Mouse (Mus musculus) embryonic stem cell, embryonic (primary cell): ENCODE results near the gene Tmem95.

Experiments
- CTCF ChIA-PET, 4 experiments: fragments of 300-600 bp in 2 of 4; fragments of 350-600 bp in 2 of 4; sonication (Branson Sonifier 250); formaldehyde crosslinking; loops; one replicate each; lab custom pipeline; 2022; ENCODE audit warnings: inconsistent platforms in 2 of 4; lab: Charles Lee
- POLR2A ChIA-PET, 4 experiments: fragments of 300-600 bp in 2 of 4; fragments of 350-600 bp in 2 of 4; sonication (Branson Sonifier 250); formaldehyde crosslinking; loops; one replicate each; lab custom pipeline; 2022; ENCODE audit warnings: antibody characterized with exemption in 4 of 4, inconsistent platforms in 1 of 4; lab: Charles Lee

Tmem95 gene

GRCm38 (mm10) chr11:69880506-69880852, 2.7 kb upstream of the Tmem95 start:
- POLR2A ChIA-PET = interaction anchor here in 3 of 4 experiments (0.5 to 7.2 kb wide), 36 partner anchors 10 to 300 kb away, joined by 3 to 61 read pairs (median 3); partner anchors contain the start of genes Eif5a (in 3 of the 3), Neurl4 (in 3 of the 3), 2810408A11Rik (in 2 of the 3) and Polr2a (in 2 of the 3)

GRCm38 (mm10) chr11:69879711-69880110, 1.9 kb upstream of the Tmem95 start:
- ChIA-PET POLR2A (interaction anchor here in 3 of 4 experiments (0.5 to 7.2 kb wide), 27 partner anchors 12 to 300 kb away, joined by 3 to 61 read pairs (median 4); partner anchors contain the start of genes Tmem102 (in 3 of the 3), Eif5a (in 2 of the 3), Polr2a (in 2 of the 3) and 2810408A11Rik (in 1 of the 3)), CTCF (interaction anchor here (0.8 to 4.0 kb wide), 27 partner anchors 7 to 150 kb away, joined by 3 to 51 read pairs (median 5); partner anchors contain the start of genes Acap1 (in 2 of the 4), Slc2a4 (in 2 of the 4), Eif5a (in 1 of the 4) and Tmem102 (in 1 of the 4))

More at GRCm38 (mm10) chr11:69880506-69880852, 2.7 kb upstream of the Tmem95 start:
- CTCF ChIA-PET = interaction anchor here (0.5 to 4.0 kb wide), 38 partner anchors 9 to 709 kb away, joined by 3 to 51 read pairs (median 4); partner anchors contain the start of genes Acap1 (in 2 of the 4), Slc2a4 (in 2 of the 4), 2810408A11Rik (in 1 of the 4) and Eif5a (in 1 of the 4)

GRCm38 (mm10) chr11:69878952-69879351, 1.1 kb upstream of the Tmem95 start:
- ChIA-PET POLR2A (interaction anchor here in 3 of 4 experiments (0.7 to 7.2 kb wide), 22 partner anchors 8 to 150 kb away, joined by 3 to 61 read pairs (median 6); partner anchors contain the start of genes 2810408A11Rik (in 3 of the 3), Neurl4 (in 3 of the 3), Nlgn2 (in 2 of the 3) and Tmem102 (in 2 of the 3)), CTCF (interaction anchor here (0.6 to 3.3 kb wide), 14 partner anchors 8 to 179 kb away, joined by 3 to 38 read pairs (median 8); partner anchors contain the start of genes Tmem102 (in 2 of the 4), Eif5a (in 1 of the 4) and Slc2a4 (in 1 of the 4))

GRCm38 (mm10) chr11:69878399-69878798, 581 bp upstream of the Tmem95 start:
- CTCF ChIA-PET = interaction anchor here (0.5 to 3.6 kb wide), 27 partner anchors 8 to 1954 kb away, joined by 3 to 38 read pairs (median 4); partner anchors contain the start of genes Tmem102 (in 2 of the 4), Eif5a (in 1 of the 4) and Slc2a4 (in 1 of the 4)
- POLR2A ChIA-PET = interaction anchor here in 3 of 4 experiments (0.6 to 7.2 kb wide), 37 partner anchors 8 to 781 kb away, joined by 3 to 61 read pairs (median 7); partner anchors contain the start of genes 2810408A11Rik (in 3 of the 3), Eif5a (in 3 of the 3), Neurl4 (in 3 of the 3) and Tmem102 (in 3 of the 3)

GRCm38 (mm10) chr11:69876867-69877266, 951 bp downstream of the Tmem95 start:
- CTCF ChIA-PET = interaction anchor here (0.5 to 3.6 kb wide), 71 partner anchors 9 to 866 kb away, joined by 3 to 38 read pairs (median 4); partner anchors contain the start of genes Tmem102 (in 4 of the 4), 2810408A11Rik (in 2 of the 4), Neurl4 (in 2 of the 4) and Tnk1 (in 2 of the 4)
- POLR2A ChIA-PET = interaction anchor here (0.6 to 7.2 kb wide), 84 partner anchors 8 to 551 kb away, joined by 3 to 61 read pairs (median 5); partner anchors contain the start of genes 2810408A11Rik (in 3 of the 4), Eif5a (in 3 of the 4), Neurl4 (in 3 of the 4) and Tmem102 (in 3 of the 4)

GRCm38 (mm10) chr11:69876186-69876585, 1.6 kb downstream of the Tmem95 start:
- CTCF ChIA-PET = interaction anchor here in 3 of 4 experiments (0.6 to 3.6 kb wide), 18 partner anchors 10 to 771 kb away, joined by 3 to 28 read pairs (median 5); partner anchors contain the start of genes Tmem102 (in 2 of the 3), Rnf167 (in 1 of the 3), Sat2 (in 1 of the 3) and Slc25a11 (in 1 of the 3)
- POLR2A ChIA-PET = interaction anchor here (0.6 to 4.1 kb wide), 17 partner anchors 10 to 628 kb away, joined by 3 to 30 read pairs (median 5); partner anchors contain the start of genes Tmem102 (in 2 of the 4), Acap1 (in 1 of the 4), Eif5a (in 1 of the 4) and Tnk1 (in 1 of the 4)

- CTCF ChIA-PET = interaction anchor here in 2 of 4 experiments (1.0 to 2.3 kb wide), 5 partner anchors 8 to 77 kb away, joined by 3 to 9 read pairs (median 4); partner anchors contain the start of genes Kctd11 (in 1 of the 2) and Slc2a4 (in 1 of the 2)
- POLR2A ChIA-PET = interaction anchor here in 3 of 4 experiments (0.5 to 2.0 kb wide), 12 partner anchors 8 to 268 kb away, joined by 3 to 7 read pairs (median 4); partner anchors contain the start of genes Nlgn2 (in 2 of the 3), Tmem256 (in 2 of the 3), Tnk1 (in 2 of the 3) and Polr2a (in 1 of the 3)
These were observed 5.4 kb downstream of the Tmem95 start for GRCm38 (mm10) chr11:69872451-69872850.

GRCm38 (mm10) chr11:69871822-69872221, 6.0 kb downstream of the Tmem95 start:
- POLR2A ChIA-PET = interaction anchor here in 2 of 4 experiments (0.7 to 2.0 kb wide), 7 partner anchors 13 to 290 kb away, joined by 3 to 7 read pairs (median 4); partner anchors contain the start of genes Nlgn2 (in 2 of the 2), Tmem256 (in 2 of the 2), Tmem102 (in 1 of the 2) and Tnk1 (in 1 of the 2)
- CTCF ChIA-PET = interaction anchor here in 2 of 4 experiments (0.6 to 2.3 kb wide), 6 partner anchors 9 to 77 kb away, joined by 3 to 9 read pairs (median 3); partner anchors contain the start of gene Kctd11 (in 1 of the 2)

GRCm38 (mm10) chr11:69870289-69871069, 7.3 kb downstream of the Tmem95 start:
- CTCF ChIA-PET = interaction anchor here in 1 of 4 experiments (2.3 kb wide), 1 partner anchor 10 kb away, joined by 9 read pairs; no protein-coding TSS in a partner anchor

GRCm38 (mm10) chr11:69867335-69867734, 10.5 kb downstream of the Tmem95 start:
- CTCF ChIA-PET = interaction anchor here in 3 of 4 experiments (0.5 to 1.9 kb wide), 4 partner anchors 10 to 470 kb away, joined by 3 to 6 read pairs (median 6); partner anchors contain the start of gene Tmem95 (in 1 of the 3)
- POLR2A ChIA-PET = interaction anchor here in 3 of 4 experiments (0.6 to 3.3 kb wide), 12 partner anchors 9 to 91 kb away, joined by 3 to 15 read pairs (median 4); partner anchors contain the start of genes Tmem256 (in 2 of the 3), Tnk1 (in 2 of the 3), Kctd11 (in 1 of the 3) and Nlgn2 (in 1 of the 3)

More at GRCm38 (mm10) chr11:69870289-69871069, 7.3 kb downstream of the Tmem95 start:
- POLR2A ChIA-PET = interaction anchor here in 1 of 4 experiments (2.0 kb wide), 1 partner anchor 65 kb away, joined by 5 read pairs; the partner anchor contains the start of gene Tmem102

GRCm38 (mm10) chr11:69865561-69865960, 12.3 kb downstream of the Tmem95 start:
- POLR2A ChIA-PET = interaction anchor here in 2 of 4 experiments (0.5 to 3.3 kb wide), 6 partner anchors 11 to 135 kb away, joined by 3 to 15 read pairs (median 4); partner anchors contain the start of genes Tmem95 (in 2 of the 2) and Dvl2 (in 1 of the 2)
- CTCF ChIA-PET = interaction anchor here in 2 of 4 experiments (0.7 to 1.9 kb wide), 4 partner anchors 11 to 142 kb away, joined by 3 to 7 read pairs (median 4); no protein-coding TSS in a partner anchor

- ChIA-PET POLR2A (interaction anchor here in 3 of 4 experiments (0.6 to 1.5 kb wide), 4 partner anchors 8 to 36 kb away, joined by 3 to 4 read pairs (median 4); partner anchors contain the start of genes 2810408A11Rik (in 1 of the 3) and Neurl4 (in 1 of the 3)), CTCF (interaction anchor here in 2 of 4 experiments (0.9 to 1.1 kb wide), 2 partner anchors 22 to 23 kb away, joined by 3 to 4 read pairs; no protein-coding TSS in a partner anchor)
These were observed 13.5 kb downstream of the Tmem95 start for GRCm38 (mm10) chr11:69864138-69864860.

- ChIA-PET CTCF (interaction anchor here in 1 of 4 experiments (0.9 kb wide), 1 partner anchor 23 kb away, joined by 3 read pairs; no protein-coding TSS in a partner anchor), POLR2A (interaction anchor here in 3 of 4 experiments (0.6 to 1.5 kb wide), 5 partner anchors 9 to 106 kb away, joined by 3 to 4 read pairs (median 3); partner anchors contain the start of genes 2810408A11Rik (in 1 of the 3) and Neurl4 (in 1 of the 3))
These were observed 14.1 kb downstream of the Tmem95 start for GRCm38 (mm10) chr11:69863729-69864128.

- CTCF ChIA-PET = interaction anchor here (0.6 to 1.5 kb wide), 11 partner anchors 19 to 634 kb away, joined by 3 to 9 read pairs (median 3); partner anchors contain the start of genes Nlgn2 (in 1 of the 4), Tmem102 (in 1 of the 4) and Tmem95 (in 1 of the 4)
These were observed 19.5 kb downstream of the Tmem95 start, which contains the start of gene Tnk1 for GRCm38 (mm10) chr11:69858113-69858998. Gene Tnk1 (minus strand): TSS chr11:69858730.

More at GRCm38 (mm10) chr11:69858113-69858998, 19.5 kb downstream of the Tmem95 start, which contains the start of gene Tnk1:
- POLR2A ChIA-PET = interaction anchor here in 3 of 4 experiments (0.6 to 1.7 kb wide), 55 partner anchors 8 to 227 kb away, joined by 3 to 18 read pairs (median 4); partner anchors contain the start of genes Nlgn2 (in 3 of the 3), Tmem256 (in 3 of the 3), Fgf11 (in 2 of the 3) and Tmem95 (in 2 of the 3)
